Mouse (Mus musculus): ENCODE data around the gene Lancl3.

GRCm38 (mm10) chrX:9302791-9303190 is 103.1 kb downstream of the Lancl3 start:
- TF ChIP-seq EP300 (IDR thresholded peaks at IDR 0.05; ENCODE audit: insufficient read depth, low read depth, low read length): no peak
- TF ChIP-seq CTCF (IDR thresholded peaks at IDR 0.05): no peak

Data from heart, adult 2 months (tissue).